Mouse (Mus musculus) gastrocnemius, adult 18-20 months (tissue): ENCODE data around the gene Guca1a. TPM values are rescaled to one million over a fixed set of nuclear protein-coding genes. Genes with fewer than 3 reads are reported as not detected.
A peak's percentile ranks its signal among the peaks of the same experiment; 100 is the strongest.

ENCODE experiments used
- DNase-seq: peaks from one replicate; pipeline ENCODE4 v3.0.0; 2021; ENCODE audit warnings: low spot score
- total RNA-seq, 2 experiments: library from RNA; stranded (reverse); gene quantifications; 2 replicates each; pipeline ENCODE4 v1.2.3; 2021

The Guca1a gene
- total RNA-seq, 2 experiments from 2014 or later, result not detected

DNA sequence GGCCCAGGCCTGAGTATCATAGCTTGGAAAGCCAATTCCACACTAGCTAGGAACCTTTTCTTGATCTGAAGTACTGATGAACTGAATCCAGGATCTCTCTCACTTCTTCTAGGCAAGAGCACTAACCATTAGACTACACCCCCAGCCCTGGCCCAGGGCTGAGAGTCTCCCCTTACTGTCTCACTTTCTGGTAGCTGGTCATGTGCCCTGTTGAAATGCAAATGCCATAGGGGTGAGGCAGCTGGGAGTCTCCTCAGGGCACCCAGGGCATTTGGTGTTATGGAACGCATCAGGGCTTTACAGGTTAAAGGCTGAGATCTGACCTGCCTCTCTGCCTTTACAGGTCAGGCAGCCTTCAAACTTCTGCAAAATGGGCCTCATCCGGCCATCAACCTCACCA lies 19.8 kb upstream of the Guca1a start:
- no peak for DNase-seq

GRCm38 (mm10) chr17:47409897-47410861 lies 9.8 kb upstream of the Guca1a start:
- DNase-seq, result peak; percentile 7

- DNase-seq, result peak; percentile 37
Observed at GRCm38 (mm10) chr17:47408558-47408898, 8.1 kb upstream of the Guca1a start.

DNA sequence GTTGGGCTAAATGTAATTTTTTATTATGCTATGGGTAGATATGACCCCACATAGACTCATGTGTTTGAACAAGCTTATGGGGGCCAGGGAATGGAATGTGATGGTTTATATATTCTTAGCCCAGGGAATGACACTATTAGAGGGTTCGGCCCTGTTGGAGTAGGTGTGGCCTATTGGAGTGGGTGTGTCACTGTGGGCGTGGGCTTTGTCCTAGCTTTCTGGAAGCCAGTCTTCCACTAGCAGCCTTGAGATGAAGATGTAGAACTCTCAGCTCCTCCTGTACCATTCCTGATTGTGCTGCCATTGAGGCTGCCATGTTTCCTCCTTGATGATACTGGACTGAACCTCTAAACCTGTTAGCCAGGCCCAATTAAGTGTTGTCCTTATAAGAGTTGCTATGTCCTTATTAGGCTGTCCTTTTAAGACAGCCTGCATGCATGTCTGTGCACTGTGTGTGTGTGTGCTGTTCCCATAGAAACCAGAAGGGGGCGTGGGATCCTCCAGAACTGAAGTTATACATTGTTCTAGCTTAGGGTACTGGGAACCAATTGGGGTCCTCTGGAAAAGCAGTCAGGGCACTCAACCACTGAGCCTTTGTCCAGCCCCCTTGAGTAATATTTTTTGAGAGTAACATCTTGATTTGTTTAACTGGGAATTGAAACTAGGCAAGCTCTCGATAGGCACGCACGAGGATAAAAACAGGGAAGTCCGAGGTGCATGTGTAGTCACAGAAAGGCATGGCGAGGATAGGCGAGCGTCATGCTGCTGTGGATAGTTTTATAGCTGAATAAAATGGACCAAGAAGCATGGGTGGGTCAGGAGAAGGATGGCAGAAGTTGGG lies 7.6 kb upstream of the Guca1a start:
- DNase-seq, result no peak

GRCm38 (mm10) chr17:47399091-47399490 lies 1.3 kb downstream of the Guca1a start:
- DNase-seq, result no peak

GRCm38 (mm10) chr17:47395376-47395913 lies 4.9 kb downstream of the Guca1a start:
- DNase-seq, result peak; percentile 27

- no peak for DNase-seq
Observed at GRCm38 (mm10) chr17:47394223-47394869, 6.0 kb downstream of the Guca1a start.

GRCm38 (mm10) chr17:47386649-47387048 lies 13.7 kb downstream of the Guca1a start:
- peak; percentile 15 for DNase-seq

GRCm38 (mm10) chr17:47385145-47385544 lies 15.2 kb downstream of the Guca1a start, which contains the start of gene Guca1b:
TSS of gene Guca1b (plus strand) at chr17:47385393.
- DNase-seq, result no peak

DNA sequence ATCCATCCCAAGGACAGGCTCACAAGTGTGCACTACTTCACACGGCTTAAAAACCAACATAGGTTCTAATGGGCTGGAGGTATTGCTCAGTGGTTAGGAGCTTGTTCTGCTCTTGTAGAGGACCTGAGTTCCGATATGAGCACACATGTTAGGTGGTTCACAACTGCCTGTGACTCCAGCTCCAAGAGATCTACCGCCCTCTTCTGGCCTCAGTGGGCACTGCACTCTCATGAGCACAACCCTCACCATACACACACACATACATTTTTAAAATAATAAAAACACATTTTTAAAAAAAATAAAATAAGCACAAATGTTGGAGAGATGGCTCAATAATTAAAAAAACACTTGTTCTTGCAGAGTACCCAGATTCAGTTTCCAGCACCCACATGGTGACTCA lies 16.3 kb downstream of the Guca1a start:
- DNase-seq, result no peak

DNA sequence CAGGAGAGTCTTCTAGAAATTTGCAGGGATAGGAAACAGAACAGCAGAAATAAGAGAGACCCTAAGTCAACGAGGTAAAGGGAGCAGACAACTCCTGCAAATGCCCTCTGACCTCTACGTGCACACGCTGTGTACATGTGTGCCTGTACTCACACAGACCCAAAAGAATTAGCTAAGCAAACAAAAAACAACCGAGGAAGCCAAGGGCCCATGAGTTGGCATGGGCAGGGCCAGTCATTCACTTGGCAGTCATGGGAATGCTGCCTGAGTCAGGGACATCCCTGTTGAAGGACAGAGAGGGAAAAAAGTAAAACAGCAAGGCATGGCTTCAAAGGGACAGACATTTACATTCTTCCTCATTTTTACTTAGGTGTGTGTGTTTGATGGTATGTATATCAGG lies 17.1 kb downstream of the Guca1a start:
- no peak for DNase-seq

GRCm38 (mm10) chr17:47381917-47382316 lies 18.5 kb downstream of the Guca1a start:
- no peak for DNase-seq

DNA sequence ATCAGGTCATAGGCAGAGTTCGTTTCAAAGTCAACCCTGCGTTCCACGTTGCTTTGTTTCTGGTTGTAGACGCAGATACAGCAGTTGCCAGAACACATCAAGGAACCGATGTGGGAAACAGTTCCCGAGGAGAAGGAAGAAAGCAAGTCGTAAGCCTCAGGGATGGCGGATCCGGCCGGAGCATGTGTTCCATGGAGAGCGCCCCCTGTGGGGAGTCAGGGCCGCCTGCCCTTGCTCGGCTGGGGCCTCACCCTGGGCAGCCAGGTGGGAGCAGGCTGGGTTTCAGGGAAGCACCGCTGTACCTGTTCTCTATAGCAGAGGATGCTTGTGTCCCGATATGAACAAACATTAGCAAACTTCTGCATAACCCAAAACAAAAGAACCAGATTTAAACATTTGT lies 22.3 kb downstream of the Guca1a start:
- DNase-seq, result no peak

GRCm38 (mm10) chr17:47376779-47377280 lies 23.6 kb downstream of the Guca1a start:
- no peak for DNase-seq

DNA sequence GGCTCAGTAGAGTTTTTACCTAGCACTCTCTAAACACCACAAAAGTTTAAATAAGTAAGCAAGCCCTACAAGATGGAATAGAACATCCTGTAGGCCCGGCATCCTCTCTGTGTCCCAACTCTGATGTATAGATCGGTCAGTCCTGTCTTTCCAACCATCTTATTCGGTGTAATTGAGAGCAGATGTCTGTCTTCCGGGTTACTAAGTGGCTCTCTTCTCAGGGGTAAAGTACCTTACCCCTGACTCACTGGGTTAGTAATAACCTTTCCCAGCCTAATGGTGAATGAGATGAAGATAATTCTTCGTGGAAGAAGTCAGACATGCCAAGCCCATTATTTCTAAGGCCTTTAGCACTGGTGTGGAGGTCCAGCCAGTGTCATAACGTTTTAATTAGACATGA lies 26.4 kb downstream of the Guca1a start:
- no peak for DNase-seq

DNA sequence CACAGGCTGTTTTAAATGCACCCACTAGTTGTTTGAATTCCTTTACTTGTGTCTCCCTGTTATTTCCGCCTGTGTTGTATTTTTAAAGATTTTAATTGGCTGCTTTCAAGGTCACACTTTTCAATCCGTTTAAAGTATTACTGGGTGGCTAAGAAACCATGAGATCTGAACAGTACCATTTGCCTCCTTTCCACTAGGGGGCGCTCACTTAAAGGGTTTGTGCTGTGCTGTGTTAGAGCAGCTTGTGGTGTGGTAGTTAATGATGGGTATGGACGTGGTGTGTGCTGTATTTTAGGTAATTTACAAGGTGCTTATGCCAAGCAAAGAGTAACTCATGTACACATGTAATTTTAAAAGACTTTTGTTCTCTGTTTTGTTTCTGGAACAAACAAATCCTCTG lies 28.9 kb downstream of the Guca1a start:
- peak; percentile 48 for DNase-seq

DNA sequence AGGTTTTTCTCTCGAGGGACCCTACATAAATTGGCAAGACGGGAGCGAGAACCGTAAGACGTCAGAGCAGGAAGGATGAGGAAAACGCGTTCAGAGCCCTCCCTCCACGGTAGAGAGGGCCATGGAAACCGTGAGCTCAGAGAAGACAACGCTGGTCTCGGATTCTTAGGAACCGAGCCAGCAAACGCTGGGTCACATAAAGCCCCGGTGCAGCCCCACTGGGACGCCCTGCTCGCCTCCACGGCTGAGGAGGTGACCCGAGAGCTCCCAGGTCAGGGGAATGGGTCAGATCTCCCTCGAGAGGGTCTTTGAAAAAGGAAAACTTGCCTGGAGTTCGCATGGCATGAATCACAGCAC lies 31.3 kb downstream of the Guca1a start:
- DNase-seq, result no peak

GRCm38 (mm10) chr17:47368401-47369086 lies 31.8 kb downstream of the Guca1a start, which contains the start of gene Mrps10:
TSS of gene Mrps10 (plus strand) at chr17:47368887.
- DNase-seq, result peak; percentile 90

- no peak for DNase-seq
Observed at GRCm38 (mm10) chr17:47361343-47361742, 39.0 kb downstream of the Guca1a start.

DNA sequence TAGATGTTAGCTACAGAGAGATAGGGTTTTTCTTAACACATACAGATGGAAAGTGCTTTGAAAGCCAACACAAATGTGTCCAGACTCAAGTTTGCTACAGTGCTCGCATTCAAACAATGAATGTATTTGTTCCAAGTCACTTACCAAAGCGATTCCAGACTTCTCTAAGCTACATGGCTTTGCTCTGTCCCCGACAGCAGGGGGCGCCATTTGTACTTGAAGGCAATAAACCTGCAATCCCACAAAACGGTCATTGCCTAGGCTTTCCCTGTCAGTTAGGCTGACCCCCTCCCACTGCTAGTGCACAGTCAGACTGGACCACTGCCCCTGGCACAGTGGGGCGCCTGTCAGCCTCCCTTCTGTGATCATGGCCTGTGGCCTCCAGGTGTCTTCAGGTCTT lies 40.4 kb downstream of the Guca1a start:
- DNase-seq, result peak; percentile 33
